21 mouse cellular contexts compared by ENCODE assay signal in genomic region chr13:30767477-30768127, GRCm38 (mm10). TPM values are rescaled to one million over a fixed set of nuclear protein-coding genes. Genes with fewer than 3 reads are reported as not detected.
DNase-seq lines count a peak whose midpoint lies in the region; ATAC-seq and TF ChIP-seq lines count a peak whose summit lies in the region.
"Had no signal": no experiment of that assay in that cellular context is flagged by ENCODE, and none has a peak within 500 bp of the region (broad histone marks: within the 10 kb centered on the region; RNA-seq: fewer than 3 reads in every experiment).

No protein-coding gene starts in this region.

- H3K27ac ChIP-seq in forebrain, embryonic 11.5 days (ENCODE audit: low read depth, low read length) = no peak overlapping the region
- no peak overlapping the region for H3K27ac ChIP-seq in forebrain, embryonic 10.5 days
- no peak overlapping the region for H3K27ac ChIP-seq in liver, adult 2 months (replicated peaks; ENCODE audit: insufficient read depth, low read depth, low read length)
- H3K27ac ChIP-seq in liver, embryonic 12.5 days = no peak overlapping the region
- peak overlapping the region; percentile 78; the same call in 1 of the 2 replicates for H3K27ac ChIP-seq in thymus, adult 2 months (ENCODE audit: control insufficient read depth, insufficient read depth, low read length)
- no peak overlapping the region for H3K27ac ChIP-seq in kidney, embryonic 15.5 days
- H3K27ac ChIP-seq: embryonic facial prominence, embryonic 13.5 days; hindbrain, embryonic 12.5 days; hindbrain, postnatal 0 days had no signal

- no peak overlapping the region for H3K9ac ChIP-seq in forebrain, embryonic 11.5 days (ENCODE audit: low read length)
- H3K9ac ChIP-seq in liver, adult 2 months (ENCODE audit: low read depth, low read length) = no peak overlapping the region
- no peak overlapping the region for H3K9ac ChIP-seq in liver, embryonic 12.5 days
- H3K9ac ChIP-seq in kidney, embryonic 15.5 days = no peak overlapping the region
- H3K9ac ChIP-seq: embryonic facial prominence, embryonic 13.5 days; heart, embryonic 12.5 days; hindbrain, embryonic 12.5 days had no signal

- 92% methylated on average over 6 of the region's 6 CpGs for WGBS in forebrain, embryonic 11.5 days
- WGBS in forebrain, embryonic 10.5 days = 91% methylated on average over 6 of the region's 6 CpGs
- WGBS in liver, adult 2 months = 74% methylated on average over 6 of the region's 6 CpGs
- 50% methylated on average over 6 of the region's 6 CpGs for WGBS in liver, embryonic 12.5 days (ENCODE audit: insufficient replicate concordance)
- WGBS in thymus, adult 2 months = 85% methylated on average over 6 of the region's 6 CpGs
- 80% methylated on average over 6 of the region's 6 CpGs for WGBS in kidney, embryonic 15.5 days

- no peaks in the 10 kb centered on the region for H3K36me3 ChIP-seq in forebrain, embryonic 11.5 days (ENCODE audit: control insufficient read depth, insufficient read depth, low read length)
- H3K36me3 ChIP-seq in forebrain, embryonic 10.5 days (replicated peaks) = no peaks in the 10 kb centered on the region
- no peaks in the 10 kb centered on the region for H3K36me3 ChIP-seq in liver, adult 2 months (ENCODE audit: control insufficient read depth, insufficient read depth, low read length)
- H3K36me3 ChIP-seq in liver, embryonic 12.5 days = no peaks in the 10 kb centered on the region
- no peaks in the 10 kb centered on the region for H3K36me3 ChIP-seq in thymus, adult 2 months (ENCODE audit: control insufficient read depth, insufficient read depth, low read length)
- no peaks in the 10 kb centered on the region for H3K36me3 ChIP-seq in kidney, embryonic 15.5 days
- H3K36me3 ChIP-seq: embryonic facial prominence, embryonic 13.5 days; heart, embryonic 12.5 days; hindbrain, embryonic 12.5 days had no signal

- H3K4me3 ChIP-seq in forebrain, embryonic 11.5 days (ENCODE audit: low read depth, low read length) = no peak overlapping the region
- H3K4me3 ChIP-seq in forebrain, embryonic 10.5 days = no peak overlapping the region
- H3K4me3 ChIP-seq in liver, adult 2 months (ENCODE audit: insufficient read depth, low read depth, low read length) = no peak overlapping the region
- no peak overlapping the region for H3K4me3 ChIP-seq in liver, embryonic 12.5 days
- no peak overlapping the region for H3K4me3 ChIP-seq in thymus, adult 2 months (ENCODE audit: control insufficient read depth, insufficient read depth, low read length)
- no peak overlapping the region for H3K4me3 ChIP-seq in kidney, embryonic 15.5 days (replicated peaks)
- H3K4me3 ChIP-seq: embryonic facial prominence, embryonic 13.5 days; heart, embryonic 12.5 days; hindbrain, embryonic 12.5 days had no signal

- no peak for TF ChIP-seq CTCF in liver, adult 2 months (IDR thresholded peaks at IDR 0.05; ENCODE audit: low read depth, low read length)
- no peak for TF ChIP-seq CTCF in thymus, adult 2 months (IDR thresholded peaks at IDR 0.05; ENCODE audit: borderline replicate concordance, control insufficient read depth, extremely low read depth, insufficient read depth, low read length, poor library complexity)

- DNase-seq in forebrain, embryonic 11.5 days (ENCODE audit: low spot score) = peak; percentile 2
- DNase-seq in forebrain, embryonic 10.5 days (ENCODE audit: extremely low spot score, low spot score) = no peak
- peak; percentile 18 for DNase-seq in liver, adult 2 months (ENCODE audit: extremely low read depth, low read depth, low spot score)
- no peak for DNase-seq in thymus, adult 2 months
- no peak for DNase-seq in thymus, postnatal 0 days (ENCODE audit: low spot score)
- DNase-seq: adrenal gland, adult 8-10 months; adrenal gland, postnatal 36 days; cerebellum, adult 11-12 months; cerebellum, adult 9-10 months; cerebellum, postnatal 25 days; gastrocnemius, postnatal 10 days; heart, postnatal 36 days had no signal

- no peak overlapping the region for H3K4me2 ChIP-seq in forebrain, embryonic 11.5 days (ENCODE audit: low read depth, low read length, severe bottlenecking)
- no peak overlapping the region for H3K4me2 ChIP-seq in liver, embryonic 12.5 days
- H3K4me2 ChIP-seq in kidney, embryonic 15.5 days = no peak overlapping the region
- H3K4me2 ChIP-seq: embryonic facial prominence, embryonic 13.5 days; heart, embryonic 12.5 days; hindbrain, embryonic 12.5 days had no signal

- no peak for ATAC-seq in forebrain, embryonic 11.5 days (replicated peaks; ENCODE audit: low FRiP score)
- no peak for ATAC-seq in liver, embryonic 12.5 days
- no peak for ATAC-seq in kidney, embryonic 15.5 days (replicated peaks; ENCODE audit: low FRiP score)
- ATAC-seq: forebrain, embryonic 14.5 days; hindbrain, postnatal 0 days; Patski had no signal

- no peaks in the 10 kb centered on the region for H3K79me2 ChIP-seq in liver, adult 2 months (ENCODE audit: control insufficient read depth, insufficient read depth, low read length)

- H3K4me1 ChIP-seq in forebrain, embryonic 11.5 days (replicated peaks; ENCODE audit: control insufficient read depth, insufficient read depth, low read length) = no peaks in the 10 kb centered on the region
- H3K4me1 ChIP-seq in forebrain, embryonic 10.5 days = no peaks in the 10 kb centered on the region
- H3K4me1 ChIP-seq in liver, adult 2 months (ENCODE audit: control insufficient read depth, insufficient read depth, low read length) = no peaks in the 10 kb centered on the region
- H3K4me1 ChIP-seq in liver, embryonic 12.5 days = no peaks in the 10 kb centered on the region
- peaks cover 23% of the 10 kb centered on the region for H3K4me1 ChIP-seq in thymus, adult 2 months (replicated peaks; ENCODE audit: control insufficient read depth, insufficient read depth, low read length)
- H3K4me1 ChIP-seq in kidney, embryonic 15.5 days = no peaks in the 10 kb centered on the region
- H3K4me1 ChIP-seq: embryonic facial prominence, embryonic 13.5 days; hindbrain, embryonic 12.5 days had no signal

- TF ChIP-seq POLR2A in liver, adult 2 months (IDR thresholded peaks at IDR 0.05; ENCODE audit: extremely low read depth, insufficient read depth, low read length) = no peak
- TF ChIP-seq POLR2A in thymus, adult 2 months (IDR thresholded peaks at IDR 0.05; ENCODE audit: control insufficient read depth, extremely low read depth, insufficient read depth, low read length, poor library complexity) = no peak

- H3K9me3 ChIP-seq in forebrain, embryonic 11.5 days (ENCODE audit: control insufficient read depth, low read length) = no peaks in the 10 kb centered on the region
- H3K9me3 ChIP-seq in forebrain, embryonic 10.5 days = no peaks in the 10 kb centered on the region
- H3K9me3 ChIP-seq in liver, embryonic 12.5 days (replicated peaks) = no peaks in the 10 kb centered on the region
- no peaks in the 10 kb centered on the region for H3K9me3 ChIP-seq in kidney, embryonic 15.5 days (replicated peaks)
- H3K9me3 ChIP-seq: embryonic facial prominence, embryonic 13.5 days; hindbrain, embryonic 12.5 days had no signal

- no peaks in the 10 kb centered on the region for H3K27me3 ChIP-seq in forebrain, embryonic 11.5 days (ENCODE audit: control insufficient read depth, insufficient read depth, low read length)
- H3K27me3 ChIP-seq in forebrain, embryonic 10.5 days (ENCODE audit: poor library complexity, severe bottlenecking) = no peaks in the 10 kb centered on the region
- H3K27me3 ChIP-seq in liver, adult 2 months (ENCODE audit: control insufficient read depth, insufficient read depth, low read length) = no peaks in the 10 kb centered on the region
- no peaks in the 10 kb centered on the region for H3K27me3 ChIP-seq in liver, embryonic 12.5 days (replicated peaks)
- no peaks in the 10 kb centered on the region for H3K27me3 ChIP-seq in thymus, adult 2 months (ENCODE audit: control insufficient read depth, insufficient read depth, low read length)
- no peaks in the 10 kb centered on the region for H3K27me3 ChIP-seq in kidney, embryonic 15.5 days
- H3K27me3 ChIP-seq: embryonic facial prominence, embryonic 13.5 days; heart, embryonic 12.5 days; hindbrain, embryonic 12.5 days had no signal

RNA-seq across cellular contexts. Expression of gene Irf4, which starts 18.6 kb away (rescaled TPM):
- polyA plus RNA-seq in forebrain, embryonic 11.5 days (2014; fragmentation: Nextera tagmentation; extraction: Ambion mirVana) = 0.07 TPM in 1 of 2 replicates, not detected in the other
- 0.04 TPM in 1 of 2 replicates, not detected in the other for polyA plus RNA-seq in forebrain, embryonic 10.5 days (2016; fragmentation: Nextera tagmentation; extraction: Ambion mirVana)
- 0.28 and 0.74 TPM in 2 replicates for total RNA-seq in liver, adult 2 months (2014; rRNA removed)
- polyA plus RNA-seq in liver, adult 2 months (2012; rRNA removed) = 0.11 and 0.27 TPM in 2 replicates
- polyA plus RNA-seq in liver, embryonic 12.5 days (2016; fragmentation: Nextera tagmentation; extraction: Ambion mirVana) = 0.05 TPM in 1 of 2 replicates, not detected in the other
- 6.6 and 7.4 TPM in 2 replicates for polyA plus RNA-seq in thymus, adult 2 months (2012; rRNA removed)
- 1.6 and 1.7 TPM in 2 replicates for polyA plus RNA-seq in thymus, postnatal 0 days (2015; fragmentation: Nextera tagmentation; extraction: Ambion mirVana)
- 0.08 and 0.25 TPM in 2 replicates for polyA plus RNA-seq in kidney, embryonic 15.5 days (2015; fragmentation: Nextera tagmentation; extraction: Ambion mirVana)
- total RNA-seq: hindbrain, postnatal 0 days had no signal
- polyA plus RNA-seq: C2C12 had no signal

Comparison
In these comparisons a context has a peak if more than half of its experiments do, and no peak if none do; other contexts are left out.
1. DNase-seq: peak in forebrain, embryonic 11.5 days (single experiment) and liver, adult 2 months (single experiment); none in forebrain, embryonic 10.5 days (single experiment), thymus, adult 2 months (single experiment) and thymus, postnatal 0 days (single experiment).